Mouse (Mus musculus) hindbrain, embryonic 11.5 days (tissue): ENCODE measurements at regions not wholly inside any gene's neighbourhood (a gene's known extent, or its start where the extent isn't known, plus 50 kb on each side); places are given as distances from the start of the nearest gene placed in this dataset.
"Not testable (repeated sequence)": the region's sequence is repeated elsewhere in the genome, so short reads cannot be mapped to it uniquely, and the experiment has no call there.

ENCODE experiments used
- ATAC-seq: fragments of 200-750 bp; cut with Nextera tagmentation; 2 replicates; pipeline ENCODE4 v1.8.0; 2017; ENCODE audit warnings: mild to moderate bottlenecking, moderate TSS enrichment, moderate library complexity; ENCODE audit not compliant: low FRiP score
- DNase-seq: peaks from one replicate; pipeline ENCODE4 v3.0.0-alpha.2; 2015; ENCODE audit warnings: low spot score
- H3K27ac ChIP-seq: fragments of 300-500 bp; sonication (generic); 2 replicates; pipeline ENCODE4 v1.5.1; 2014; ENCODE audit warnings: mild to moderate bottlenecking, low read depth, low read length
- H3K27me3 ChIP-seq: fragments of 300-500 bp; sonication (generic); 2 replicates; pipeline ENCODE4 v1.6.1; 2014; ENCODE audit warnings: mild to moderate bottlenecking, low read length, moderate library complexity, mixed read lengths; ENCODE audit not compliant: control insufficient read depth, insufficient read depth
- H3K36me3 ChIP-seq: fragments of 300-500 bp; sonication (generic); 2 replicates; pipeline ENCODE4 v1.6.1; 2014; ENCODE audit warnings: mild to moderate bottlenecking, low read length, moderate library complexity, mixed read lengths; ENCODE audit not compliant: control insufficient read depth, insufficient read depth
- H3K4me1 ChIP-seq: fragments of 300-500 bp; sonication (generic); replicated peaks from 2 replicates; pipeline ENCODE4 v1.6.1; 2014; ENCODE audit warnings: low read length, mixed read lengths; ENCODE audit not compliant: control insufficient read depth, insufficient read depth
- H3K4me2 ChIP-seq: fragments of 300-500 bp; sonication (generic); replicated peaks from 2 replicates; pipeline ENCODE4 v1.6.1; 2014; ENCODE audit warnings: mild to moderate bottlenecking, low read depth, low read length
- H3K4me3 ChIP-seq: fragments of 300-500 bp; sonication (generic); 2 replicates; pipeline ENCODE4 v1.5.1; 2014; ENCODE audit warnings: low read depth, low read length
- H3K9ac ChIP-seq: fragments of 300-500 bp; sonication (generic); 2 replicates; pipeline ENCODE4 v1.6.1; 2014; ENCODE audit warnings: low read depth, low read length
- H3K9me3 ChIP-seq: fragments of 300-500 bp; sonication (generic); 2 replicates; pipeline ENCODE4 v1.6.1; 2016; ENCODE audit warnings: low read length; ENCODE audit not compliant: control insufficient read depth
- WGBS: fragments of 180-500 bp; shearing (Covaris S2); extraction: QIAGEN DNeasy Blood & Tissue Kit; methylation state at CpG from one replicate; pipeline ENCODE4 v1.1.7; 2014; 5-methylcytosine and 5-hydroxymethylcytosine counted together

DNA sequence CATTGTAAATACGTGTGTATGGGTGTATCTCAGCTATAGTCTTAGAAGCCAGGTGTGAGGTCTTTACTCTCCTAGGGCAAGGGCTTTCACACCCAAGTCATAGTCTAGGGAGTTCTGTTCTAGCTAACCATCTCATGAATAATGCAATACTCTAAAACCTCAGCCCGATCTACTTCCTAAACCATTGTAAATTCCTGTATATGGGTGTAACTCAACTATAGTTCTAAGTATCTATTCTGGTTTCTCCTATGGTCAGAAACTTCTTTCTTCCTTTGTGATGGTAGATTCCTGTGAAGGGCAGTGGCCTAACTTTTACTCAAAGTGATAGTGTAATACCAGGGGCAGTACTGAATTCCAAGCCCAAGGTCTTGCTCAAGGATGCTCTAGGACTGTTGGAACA is 58.7 kb upstream of the Srd5a3 start:
- not testable (repeated sequence) for H3K9ac ChIP-seq, H3K27me3 ChIP-seq, DNase-seq, H3K4me3 ChIP-seq, H3K36me3 ChIP-seq, H3K27ac ChIP-seq, H3K9me3 ChIP-seq, ATAC-seq, H3K4me2 ChIP-seq, H3K4me1 ChIP-seq
- WGBS, result 82% methylated on average over 2 of the region's 2 CpGs

DNA sequence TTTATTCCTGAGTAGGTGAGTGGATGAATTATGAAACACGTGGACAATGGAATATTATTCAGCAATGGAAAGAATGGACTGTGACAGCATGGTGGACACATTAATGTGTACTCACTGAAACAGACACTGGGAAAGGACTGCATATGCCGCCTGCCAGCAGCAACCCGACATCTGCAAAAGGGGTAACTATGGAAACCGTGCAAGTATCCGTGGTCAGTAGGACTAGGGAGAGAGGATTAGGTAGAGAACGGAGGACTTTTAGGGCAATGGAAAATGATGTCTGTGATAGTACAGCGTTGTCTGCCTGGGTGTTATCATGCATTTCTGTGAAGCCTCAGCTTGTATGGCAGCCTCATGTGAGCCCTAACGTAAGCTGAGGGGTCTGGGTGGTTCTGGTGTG is 59.6 kb upstream of the Srd5a3 start:
- Histone ChIP-seq H3K4me2 (no peak overlapping the region), H3K36me3 (no peaks in the 10 kb centered on the region), H3K27ac (no peak overlapping the region), H3K9me3 (no peaks in the 10 kb centered on the region), H3K27me3 (no peaks in the 10 kb centered on the region), H3K4me3 (no peak overlapping the region), H3K4me1 (no peaks in the 10 kb centered on the region), H3K9ac (no peak overlapping the region)
- no peak for DNase-seq
- WGBS, result 74% methylated on average over 8 of the region's 8 CpGs
- no peak for ATAC-seq

DNA sequence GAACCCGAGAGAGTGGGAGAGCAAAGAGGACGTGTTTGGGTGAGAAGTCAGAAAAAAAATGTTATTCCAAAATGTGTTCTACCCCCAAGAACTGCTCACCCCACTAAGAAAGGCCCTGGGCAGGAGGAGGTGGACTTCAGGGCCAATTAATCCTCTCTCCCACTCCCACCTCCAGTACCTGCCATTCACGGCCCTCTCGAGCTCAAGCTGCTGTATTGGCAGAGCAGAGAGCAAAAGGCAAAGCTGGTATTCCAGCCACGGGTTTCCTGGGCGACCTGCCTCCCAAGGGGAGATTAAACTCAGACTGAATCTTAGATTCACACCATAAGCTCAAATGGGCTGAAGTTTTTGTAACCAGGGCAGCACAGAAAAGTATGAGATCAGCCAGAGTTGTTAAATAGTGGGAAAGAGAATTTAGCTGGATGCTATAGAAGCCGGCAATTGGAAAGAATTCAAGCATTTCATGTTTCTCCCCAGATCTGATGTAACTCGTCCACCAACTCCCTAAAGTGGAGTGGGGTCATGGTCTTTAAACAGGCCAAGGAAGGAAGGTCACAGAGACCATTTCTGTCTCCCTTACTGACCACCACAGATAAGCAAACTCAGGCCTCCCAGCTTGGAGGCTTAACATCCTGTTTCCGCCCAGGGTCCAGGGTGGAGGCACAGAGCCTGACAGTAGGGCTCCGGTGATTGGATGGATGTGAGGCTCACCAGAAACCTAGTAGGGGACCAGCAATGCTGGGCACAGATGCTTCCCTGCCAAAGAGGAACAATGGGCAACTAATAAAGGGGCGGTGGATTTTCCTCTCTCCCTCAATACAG is 60.7 kb upstream of the Srd5a3 start:
- ATAC-seq, result no peak
- Histone ChIP-seq H3K27me3 (no peaks in the 10 kb centered on the region), H3K27ac (no peak overlapping the region)

DNA sequence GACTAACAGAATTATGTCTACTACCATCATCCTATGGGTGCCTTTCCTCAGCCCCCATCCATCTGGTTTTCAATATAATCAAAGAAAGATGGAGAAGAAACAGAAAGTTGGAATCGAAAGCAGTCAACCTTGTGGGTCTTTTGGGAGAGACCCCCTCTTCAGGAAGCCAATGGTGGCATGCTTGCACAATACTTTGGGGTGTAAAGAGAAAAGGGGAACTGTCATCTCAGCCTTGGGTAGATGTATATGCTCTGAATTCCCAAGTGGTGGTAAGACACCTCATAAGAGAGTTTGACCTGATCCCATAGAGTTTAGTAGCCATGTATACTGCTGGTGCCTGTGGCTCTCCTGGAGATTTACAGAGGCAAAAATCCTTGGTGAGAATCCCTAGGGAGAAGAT is 61.6 kb upstream of the Srd5a3 start:
- ATAC-seq (no peak), DNase-seq (no peak)
- Histone ChIP-seq H3K4me3 (no peak overlapping the region), H3K9ac (no peak overlapping the region), H3K4me1 (no peaks in the 10 kb centered on the region), H3K27ac (no peak overlapping the region), H3K36me3 (no peaks in the 10 kb centered on the region), H3K4me2 (no peak overlapping the region), H3K27me3 (no peaks in the 10 kb centered on the region), H3K9me3 (no peaks in the 10 kb centered on the region)
- WGBS, result 84% methylated on average over 1 of the region's 1 CpGs

More for the DNA sequence above, 60.7 kb upstream of the Srd5a3 start:
- H3K4me2 ChIP-seq, result no peak overlapping the region
- no peaks in the 10 kb centered on the region for H3K4me1 ChIP-seq
- H3K9me3 ChIP-seq, result no peaks in the 10 kb centered on the region
- no peak overlapping the region for H3K4me3 ChIP-seq
- WGBS, result 78% methylated on average over 11 of the region's 11 CpGs
- H3K36me3 ChIP-seq, result no peaks in the 10 kb centered on the region
- peak; percentile 9 for DNase-seq
- H3K9ac ChIP-seq, result no peak overlapping the region

DNA sequence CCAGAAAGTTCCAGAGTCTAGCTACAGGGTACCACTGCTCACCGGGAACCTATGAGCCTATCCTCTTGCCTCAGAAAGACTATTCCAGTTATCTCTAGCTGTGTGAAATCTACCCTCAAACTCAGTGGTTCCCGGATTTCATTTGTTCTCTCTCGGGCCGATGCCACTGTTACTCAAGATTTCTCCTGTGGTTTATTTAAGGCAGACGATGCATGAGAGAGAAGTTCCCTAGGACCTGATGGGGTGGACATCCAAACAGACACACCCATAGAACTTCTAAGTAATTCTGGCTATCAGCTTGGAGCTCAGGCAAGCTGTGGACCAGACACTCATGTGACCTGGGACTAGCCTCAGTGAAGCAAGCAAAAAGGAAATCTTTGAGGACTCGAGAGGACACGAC is 63.8 kb upstream of the Srd5a3 start:
- H3K4me3 ChIP-seq, result no peak overlapping the region
- WGBS, result 90% methylated on average over 7 of the region's 7 CpGs
- no peak overlapping the region for H3K4me2 ChIP-seq
- no peak for ATAC-seq
- no peaks in the 10 kb centered on the region for H3K4me1 ChIP-seq
- H3K9me3 ChIP-seq, result no peaks in the 10 kb centered on the region
- no peaks in the 10 kb centered on the region for H3K27me3 ChIP-seq
- H3K27ac ChIP-seq, result no peak overlapping the region
- H3K36me3 ChIP-seq, result no peaks in the 10 kb centered on the region
- peak; percentile 2 for DNase-seq
- no peak overlapping the region for H3K9ac ChIP-seq

DNA sequence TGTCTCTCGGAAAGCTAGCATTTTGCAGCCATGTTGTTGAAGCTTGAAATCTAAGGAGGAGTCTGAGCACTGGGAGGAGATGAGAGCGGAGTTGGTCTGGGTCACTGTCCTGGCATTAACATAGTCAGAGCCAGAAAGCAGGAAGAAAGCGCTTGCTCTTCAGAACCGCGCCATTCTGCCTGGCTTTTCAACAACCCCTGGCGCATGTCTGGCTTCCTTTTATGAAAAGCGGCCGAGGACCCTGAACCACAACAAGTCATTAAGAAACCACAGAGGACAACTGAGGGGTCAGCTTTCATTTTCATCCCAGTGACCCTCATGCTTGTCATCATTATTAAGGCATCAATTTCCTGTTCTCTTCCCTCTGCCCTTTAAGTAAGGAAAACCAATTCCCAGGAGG is 64.7 kb upstream of the Srd5a3 start:
- DNase-seq, result peak; percentile 49
- Histone ChIP-seq H3K36me3 (no peaks in the 10 kb centered on the region), H3K4me3 (no peak overlapping the region), H3K9ac (no peak overlapping the region), H3K9me3 (no peaks in the 10 kb centered on the region), H3K27me3 (no peaks in the 10 kb centered on the region), H3K27ac (no peak overlapping the region), H3K4me2 (no peak overlapping the region), H3K4me1 (no peaks in the 10 kb centered on the region)
- WGBS, result 6% methylated on average over 8 of the region's 8 CpGs
- ATAC-seq, result no peak

DNA sequence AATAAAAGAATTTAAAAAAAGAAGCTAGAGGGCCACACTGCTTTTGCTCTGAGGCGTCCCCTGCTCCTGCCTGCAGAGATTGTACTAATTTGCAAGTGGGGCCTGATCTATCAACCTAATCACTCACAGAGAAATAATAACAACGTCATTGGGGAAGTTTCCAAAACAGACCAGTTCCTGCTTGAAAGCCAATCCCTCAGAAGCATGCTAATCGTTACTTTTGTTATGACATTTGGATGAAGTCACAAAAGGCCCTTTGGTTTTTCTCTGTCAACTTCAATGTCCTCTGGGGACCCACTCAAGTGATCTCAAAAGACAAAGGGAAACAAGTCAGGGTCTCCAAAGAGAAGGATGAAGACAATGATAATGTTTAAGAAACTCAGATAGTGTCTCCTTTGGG is 72.2 kb upstream of the Srd5a3 start:
- Histone ChIP-seq H3K4me3 (no peak overlapping the region), H3K9me3 (no peaks in the 10 kb centered on the region), H3K27me3 (no peaks in the 10 kb centered on the region), H3K27ac (no peak overlapping the region), H3K36me3 (no peaks in the 10 kb centered on the region), H3K9ac (no peak overlapping the region), H3K4me2 (no peak overlapping the region), H3K4me1 (no peaks in the 10 kb centered on the region)
- DNase-seq (no peak), ATAC-seq (no peak)
- 45% methylated on average over 3 of the region's 3 CpGs for WGBS

DNA sequence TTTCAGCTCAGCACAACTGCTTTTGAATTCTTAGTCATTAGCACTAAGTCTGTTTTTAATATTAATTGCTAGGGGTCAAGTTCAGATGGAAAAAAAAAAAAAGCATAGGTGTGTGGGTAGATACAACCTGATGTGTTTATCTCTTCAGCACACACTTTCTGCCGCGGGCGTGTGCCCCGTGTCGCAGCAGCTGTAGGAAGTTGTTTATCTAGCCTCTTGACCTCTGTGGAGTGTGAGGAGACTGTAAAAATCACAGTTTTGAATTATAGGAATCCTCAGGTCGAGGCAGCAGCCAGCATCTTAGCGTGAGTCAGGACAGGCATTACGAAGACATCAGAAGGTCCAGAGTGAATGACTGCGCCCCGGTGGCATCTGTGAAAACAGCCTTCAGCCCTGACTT is 72.8 kb upstream of the Srd5a3 start:
- no peaks in the 10 kb centered on the region for H3K36me3 ChIP-seq
- WGBS, result 52% methylated on average over 10 of the region's 10 CpGs
- H3K4me1 ChIP-seq, result no peaks in the 10 kb centered on the region
- no peak for DNase-seq
- H3K9me3 ChIP-seq, result no peaks in the 10 kb centered on the region
- no peak for ATAC-seq
- H3K27ac ChIP-seq, result no peak overlapping the region
- H3K9ac ChIP-seq, result no peak overlapping the region
- no peak overlapping the region for H3K4me2 ChIP-seq
- H3K4me3 ChIP-seq, result no peak overlapping the region
- no peaks in the 10 kb centered on the region for H3K27me3 ChIP-seq

DNA sequence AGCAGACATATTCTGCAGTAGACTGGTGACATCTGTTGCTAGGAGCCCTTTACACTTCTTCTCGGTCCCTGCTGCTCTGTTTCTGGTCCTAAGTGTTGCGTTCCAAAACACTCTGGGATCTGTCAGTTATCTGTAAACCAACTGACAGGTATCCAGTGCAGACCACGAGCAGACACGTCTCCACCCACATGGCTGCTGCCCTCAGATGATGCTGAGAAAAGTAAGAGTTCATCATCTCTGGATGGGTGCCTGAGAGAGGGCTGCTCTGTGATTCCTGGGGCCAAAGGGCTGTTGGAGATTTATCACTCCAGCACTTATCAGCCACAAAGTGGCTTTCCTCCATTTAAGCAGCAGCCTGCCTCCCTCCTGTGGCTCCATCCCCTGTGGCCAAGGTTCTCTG is 74.3 kb upstream of the Srd5a3 start:
- H3K9me3 ChIP-seq, result no peaks in the 10 kb centered on the region
- no peak overlapping the region for H3K4me3 ChIP-seq
- H3K27me3 ChIP-seq, result no peaks in the 10 kb centered on the region
- no peaks in the 10 kb centered on the region for H3K4me1 ChIP-seq
- no peaks in the 10 kb centered on the region for H3K36me3 ChIP-seq
- ATAC-seq, result no peak
- H3K9ac ChIP-seq, result no peak overlapping the region
- no peak for DNase-seq
- WGBS, result 59% methylated on average over 4 of the region's 4 CpGs
- H3K4me2 ChIP-seq, result no peak overlapping the region
- no peak overlapping the region for H3K27ac ChIP-seq
